Mouse (Mus musculus) heart, embryonic 15.5 days (tissue): ENCODE data around the gene 2210016F16Rik. TPM values are rescaled to one million over a fixed set of nuclear protein-coding genes. Genes with fewer than 3 reads are reported as not detected.
"Not testable (repeated sequence)": the region's sequence is repeated elsewhere in the genome, so short reads cannot be mapped to it uniquely, and the experiment has no call there.

ENCODE experiments used
- ATAC-seq: fragments of 200-750 bp; cut with Nextera tagmentation; replicated peaks from 2 replicates; pipeline ENCODE4 v1.8.0; 2017; ENCODE audit warnings: low read depth, moderate TSS enrichment; ENCODE audit not compliant: insufficient number of reproducible peaks, insufficient read depth, low FRiP score
- H3K27ac ChIP-seq: fragments of 300-500 bp; sonication (generic); 2 replicates; pipeline ENCODE4 v1.5.1; 2015; ENCODE audit warnings: mild to moderate bottlenecking, inconsistent platforms
- H3K27me3 ChIP-seq: fragments of 300-500 bp; sonication (generic); 2 replicates; pipeline ENCODE4 v1.6.1; 2015; ENCODE audit warnings: inconsistent platforms
- H3K36me3 ChIP-seq: fragments of 300-500 bp; sonication (generic); 2 replicates; pipeline ENCODE4 v1.6.1; 2015; ENCODE audit warnings: mild to moderate bottlenecking, inconsistent platforms
- H3K4me1 ChIP-seq: fragments of 300-500 bp; sonication (generic); replicated peaks from 2 replicates; pipeline ENCODE4 v1.6.1; 2015; ENCODE audit warnings: inconsistent platforms
- H3K4me2 ChIP-seq: fragments of 300-500 bp; sonication (generic); 2 replicates; pipeline ENCODE4 v1.6.1; 2015; ENCODE audit warnings: inconsistent platforms, mild to moderate bottlenecking, moderate library complexity
- H3K4me3 ChIP-seq: fragments of 300-500 bp; sonication (generic); 2 replicates; pipeline ENCODE4 v1.5.1; 2015; ENCODE audit warnings: mild to moderate bottlenecking, inconsistent platforms
- H3K9ac ChIP-seq: fragments of 300-500 bp; sonication (generic); 2 replicates; pipeline ENCODE4 v1.6.1; 2015; ENCODE audit warnings: mild to moderate bottlenecking, inconsistent platforms
- H3K9me3 ChIP-seq: fragments of 300-500 bp; sonication (generic); replicated peaks from 2 replicates; pipeline ENCODE4 v1.6.1; 2016; ENCODE audit warnings: inconsistent platforms
- WGBS: fragments of 180-500 bp; shearing (Covaris S2); methylation state at CpG from one replicate; pipeline ENCODE4 v1.1.7; 2015; ENCODE audit warnings: mixed read lengths; 5-methylcytosine and 5-hydroxymethylcytosine counted together
- polyA plus RNA-seq: library from polyadenylated mRNA; unstranded; fragments of >200 nt; fragmentation: Nextera tagmentation; extraction: Ambion mirVana; gene quantifications from 2 replicates; pipeline ENCODE4 v1.2.1, GENCODE M21; 2015

The 2210016F16Rik gene
- polyA plus RNA-seq, 1 experiment from 2014 or later, result 26.3 TPM

DNA sequence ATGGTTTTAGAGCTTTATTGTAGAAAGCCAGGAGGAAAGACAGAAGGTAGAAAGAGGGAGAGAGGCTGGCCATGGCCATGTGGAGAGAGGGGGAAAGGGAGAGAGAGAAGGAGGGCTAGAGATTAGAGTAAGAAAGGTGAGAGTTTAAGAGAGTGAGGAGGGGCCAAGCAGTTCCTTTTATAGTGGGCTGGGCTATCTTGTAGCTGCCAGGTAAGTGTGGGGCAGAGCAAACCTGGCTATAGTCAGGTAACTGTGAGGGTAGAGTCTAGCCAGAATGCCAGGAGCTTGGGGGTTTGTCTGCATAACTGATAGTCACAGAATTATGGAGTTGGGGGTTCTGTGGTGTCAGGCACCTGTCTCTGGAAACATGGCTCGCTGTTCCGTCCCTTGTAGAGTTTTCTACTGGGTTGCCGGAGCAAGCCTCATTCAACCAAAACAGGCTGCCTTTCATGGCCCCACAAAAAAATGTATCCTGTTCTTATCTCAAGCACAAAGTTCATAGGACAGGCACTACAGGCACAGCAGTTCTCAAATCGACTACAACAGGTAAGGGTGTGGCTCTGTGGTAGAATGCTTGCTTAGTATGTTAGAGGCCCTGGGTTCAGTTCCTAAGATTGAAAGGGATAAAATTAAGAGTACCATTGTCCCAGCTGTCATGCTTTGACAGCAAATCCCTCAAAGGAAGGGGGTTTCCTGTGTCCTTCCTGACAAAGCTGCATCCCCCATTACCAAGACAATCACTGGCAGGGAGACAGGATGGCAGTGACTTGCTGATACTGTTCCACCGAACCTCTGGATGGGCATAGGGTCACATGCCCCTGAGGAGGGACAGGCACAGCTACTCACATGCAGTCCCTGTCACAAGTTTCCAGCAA lies 12.5 kb downstream of the 2210016F16Rik start:
- Histone ChIP-seq H3K4me2 (no peak overlapping the region), H3K4me1 (no peaks in the 10 kb centered on the region), H3K27me3 (no peaks in the 10 kb centered on the region), H3K27ac (no peak overlapping the region), H3K36me3 (no peaks in the 10 kb centered on the region), H3K4me3 (no peak overlapping the region), H3K9ac (no peak overlapping the region), H3K9me3 (no peaks in the 10 kb centered on the region)
- 73% methylated on average over 5 of the region's 5 CpGs for whole genome bisulfite sequencing
- ATAC-seq, result no peak

DNA sequence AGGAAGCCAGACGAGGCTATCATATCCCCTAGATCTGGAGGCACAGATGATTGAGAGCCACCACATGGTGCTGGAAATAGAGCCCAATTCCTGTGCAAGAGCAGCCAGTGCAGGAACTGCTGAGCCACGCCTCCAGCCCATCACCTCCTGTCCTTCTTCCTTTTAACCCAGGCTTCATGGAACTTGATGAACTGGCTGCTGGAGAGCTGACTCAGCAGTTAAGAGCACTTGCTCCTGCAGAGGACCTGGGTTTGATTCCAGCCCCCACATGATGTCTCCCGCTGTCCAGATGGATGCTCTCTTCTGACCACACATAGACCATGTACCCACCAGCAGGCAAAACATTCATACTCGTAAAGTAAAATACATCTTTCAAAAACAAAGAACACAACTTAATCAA lies 16.2 kb downstream of the 2210016F16Rik start:
- WGBS, result 56% methylated on average over 4 of the region's 4 CpGs
- H3K4me3 ChIP-seq, result no peak overlapping the region
- H3K36me3 ChIP-seq, result no peaks in the 10 kb centered on the region
- H3K27ac ChIP-seq, result no peak overlapping the region
- H3K4me2 ChIP-seq, result no peak overlapping the region
- H3K9ac ChIP-seq, result no peak overlapping the region
- H3K4me1 ChIP-seq, result no peaks in the 10 kb centered on the region
- ATAC-seq, result no peak
- no peaks in the 10 kb centered on the region for H3K9me3 ChIP-seq
- H3K27me3 ChIP-seq, result no peaks in the 10 kb centered on the region

DNA sequence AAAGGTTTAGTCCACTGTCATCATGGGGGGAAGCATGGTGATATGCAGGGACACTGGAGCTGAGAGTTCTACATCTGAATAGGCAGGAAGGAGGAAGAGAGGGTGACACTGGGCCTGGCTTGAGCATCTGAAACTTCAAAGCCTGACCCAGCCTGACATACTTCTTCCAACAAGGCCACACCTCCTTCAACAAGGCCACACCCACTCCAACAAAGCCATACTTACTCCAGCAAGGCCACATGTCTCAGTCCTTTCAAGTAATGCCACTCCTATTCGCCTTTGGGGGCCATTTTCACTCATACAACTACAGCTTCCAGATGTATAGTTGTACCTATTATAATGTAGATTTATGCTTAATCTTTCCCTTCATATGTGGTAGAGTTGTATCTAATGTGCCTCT lies 17.4 kb downstream of the 2210016F16Rik start:
- no peaks in the 10 kb centered on the region for H3K27me3 ChIP-seq
- WGBS, result 63% methylated on average over 1 of the region's 1 CpGs
- no peak for ATAC-seq
- no peak overlapping the region for H3K9ac ChIP-seq
- H3K4me1 ChIP-seq, result no peaks in the 10 kb centered on the region
- no peak overlapping the region for H3K27ac ChIP-seq
- H3K4me2 ChIP-seq, result no peak overlapping the region
- H3K36me3 ChIP-seq, result no peaks in the 10 kb centered on the region
- no peaks in the 10 kb centered on the region for H3K9me3 ChIP-seq
- no peak overlapping the region for H3K4me3 ChIP-seq

DNA sequence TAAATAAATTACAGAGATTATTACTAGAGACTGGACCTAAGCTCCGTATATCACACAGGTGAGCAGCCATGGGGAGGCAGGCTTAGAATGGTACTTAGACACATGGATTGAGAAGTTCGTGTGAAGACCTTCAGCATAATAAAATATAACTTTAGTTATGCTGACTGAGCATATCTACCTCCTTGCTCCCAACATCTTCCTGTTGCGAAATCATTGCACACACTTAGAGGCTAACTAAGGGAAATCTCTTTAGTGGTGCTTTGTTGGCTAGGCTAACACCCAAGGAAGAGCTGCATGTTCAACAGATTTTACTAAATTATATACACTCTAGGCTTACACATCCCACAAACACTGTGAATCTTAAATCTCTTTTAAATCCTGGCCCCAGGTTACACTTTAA lies 18.7 kb downstream of the 2210016F16Rik start:
- WGBS, result 90% methylated on average over 3 of the region's 3 CpGs
- no peak overlapping the region for H3K27ac ChIP-seq
- H3K9me3 ChIP-seq, result no peaks in the 10 kb centered on the region
- H3K4me1 ChIP-seq, result no peaks in the 10 kb centered on the region
- no peaks in the 10 kb centered on the region for H3K36me3 ChIP-seq
- no peak overlapping the region for H3K4me2 ChIP-seq
- ATAC-seq, result no peak
- no peak overlapping the region for H3K9ac ChIP-seq
- no peaks in the 10 kb centered on the region for H3K27me3 ChIP-seq
- H3K4me3 ChIP-seq, result no peak overlapping the region

DNA sequence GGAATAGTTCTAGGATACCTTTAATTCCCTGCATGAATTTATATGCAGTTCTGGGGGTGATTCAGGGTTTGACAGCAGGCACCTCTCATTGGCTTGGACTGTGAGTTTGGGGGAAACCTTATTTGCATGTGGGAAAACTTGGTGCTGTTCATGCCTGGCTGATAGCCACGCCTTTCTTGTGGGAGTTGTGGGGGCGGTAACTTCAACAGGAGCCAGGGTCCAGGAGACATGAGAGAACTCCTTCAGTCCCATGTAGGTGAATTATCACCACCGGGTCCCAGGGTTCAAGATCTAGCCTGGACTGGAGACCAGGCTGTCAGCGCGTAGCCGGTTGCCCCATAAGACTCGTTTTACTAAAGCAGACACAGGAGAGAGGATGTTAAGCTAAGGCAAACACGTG lies 19.8 kb downstream of the 2210016F16Rik start:
- not testable (repeated sequence) for H3K4me1 ChIP-seq, H3K27ac ChIP-seq
- WGBS, result 76% methylated on average over 8 of the region's 8 CpGs

DNA sequence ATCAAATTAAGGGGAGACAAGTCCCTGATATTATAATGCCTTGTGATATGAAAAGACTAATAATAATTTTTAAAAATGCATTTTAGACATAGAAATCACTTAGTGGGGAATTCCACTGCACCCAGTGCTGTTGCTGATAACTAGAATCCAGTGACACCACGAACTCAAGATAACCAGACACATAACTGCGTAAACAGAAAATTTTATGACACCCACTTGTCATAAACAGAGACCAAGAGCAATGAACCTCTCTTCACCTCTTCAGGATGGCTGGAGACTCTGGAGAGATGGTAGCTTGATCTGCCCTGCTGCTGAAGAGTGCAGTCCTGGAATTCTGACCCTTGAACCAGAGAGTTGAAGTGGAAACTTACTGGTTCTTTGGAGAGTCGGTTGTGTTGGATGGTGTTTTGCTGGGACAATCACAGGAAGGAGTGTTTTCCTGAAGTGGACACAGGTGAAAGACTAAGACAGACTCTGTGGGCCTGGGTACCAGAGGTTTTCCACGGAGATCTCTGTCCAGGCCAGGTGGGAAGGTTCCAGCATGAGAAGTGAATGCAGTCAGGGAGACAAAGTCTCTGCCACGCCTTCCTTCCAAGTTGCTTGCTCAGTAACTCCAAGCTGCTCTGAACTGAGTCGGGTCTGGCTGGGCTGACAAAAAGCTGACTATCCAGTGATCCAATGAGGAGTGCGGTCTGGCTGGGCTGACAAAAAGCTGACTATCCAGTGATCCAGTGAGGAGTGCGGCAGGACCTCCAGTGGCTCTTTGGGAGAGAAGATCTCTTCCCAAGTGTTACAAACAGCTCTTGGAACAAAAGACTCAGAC lies 20.5 kb downstream of the 2210016F16Rik start:
- 73% methylated on average over 8 of the region's 8 CpGs for WGBS
- no peaks in the 10 kb centered on the region for H3K27me3 ChIP-seq
- H3K9me3 ChIP-seq, result no peaks in the 10 kb centered on the region
- H3K4me3 ChIP-seq, result no peak overlapping the region
- H3K4me2 ChIP-seq, result no peak overlapping the region
- H3K9ac ChIP-seq, result no peak overlapping the region
- H3K27ac ChIP-seq, result no peak overlapping the region
- H3K4me1 ChIP-seq, result no peaks in the 10 kb centered on the region
- no peak for ATAC-seq
- no peaks in the 10 kb centered on the region for H3K36me3 ChIP-seq

More for the DNA sequence above, 19.8 kb downstream of the 2210016F16Rik start:
- not testable (repeated sequence) for H3K9ac ChIP-seq, H3K4me2 ChIP-seq, H3K27me3 ChIP-seq, H3K9me3 ChIP-seq, H3K4me3 ChIP-seq, ATAC-seq, H3K36me3 ChIP-seq

DNA sequence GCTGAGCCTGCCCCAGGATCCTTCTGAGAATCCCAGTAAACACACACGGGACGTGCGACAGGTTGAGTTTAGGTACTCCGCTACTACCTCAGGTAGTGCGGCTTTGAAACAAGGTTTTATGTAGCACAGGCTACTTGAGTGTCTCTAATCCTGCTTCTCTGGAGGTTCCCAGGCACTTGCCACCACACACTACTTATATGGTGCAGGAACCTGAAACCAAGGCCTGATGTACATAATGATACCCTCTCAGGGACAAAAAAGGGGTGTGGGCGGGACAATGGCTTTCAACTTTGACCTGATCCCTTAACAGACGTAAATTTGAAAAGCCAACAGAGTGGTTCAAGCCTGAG lies 25.7 kb downstream of the 2210016F16Rik start:
- Histone ChIP-seq H3K27ac (0 out of 2 replicates have a peak overlapping the region, but pooled peaks have one; percentile 13), H3K27me3 (no peaks in the 10 kb centered on the region; the same call in 1 of the 2 replicates), H3K9ac (peak overlapping the region; percentile 36; the same call in 1 of the 2 replicates), H3K4me1 (peaks cover 8% of the 10 kb centered on the region), H3K36me3 (no peaks in the 10 kb centered on the region), H3K4me3 (peak overlapping the region; percentile 78), H3K9me3 (no peaks in the 10 kb centered on the region), H3K4me2 (peak overlapping the region; percentile 99)
- ATAC-seq, result peak; percentile 40
- 6% methylated on average over 7 of the region's 7 CpGs for WGBS

DNA sequence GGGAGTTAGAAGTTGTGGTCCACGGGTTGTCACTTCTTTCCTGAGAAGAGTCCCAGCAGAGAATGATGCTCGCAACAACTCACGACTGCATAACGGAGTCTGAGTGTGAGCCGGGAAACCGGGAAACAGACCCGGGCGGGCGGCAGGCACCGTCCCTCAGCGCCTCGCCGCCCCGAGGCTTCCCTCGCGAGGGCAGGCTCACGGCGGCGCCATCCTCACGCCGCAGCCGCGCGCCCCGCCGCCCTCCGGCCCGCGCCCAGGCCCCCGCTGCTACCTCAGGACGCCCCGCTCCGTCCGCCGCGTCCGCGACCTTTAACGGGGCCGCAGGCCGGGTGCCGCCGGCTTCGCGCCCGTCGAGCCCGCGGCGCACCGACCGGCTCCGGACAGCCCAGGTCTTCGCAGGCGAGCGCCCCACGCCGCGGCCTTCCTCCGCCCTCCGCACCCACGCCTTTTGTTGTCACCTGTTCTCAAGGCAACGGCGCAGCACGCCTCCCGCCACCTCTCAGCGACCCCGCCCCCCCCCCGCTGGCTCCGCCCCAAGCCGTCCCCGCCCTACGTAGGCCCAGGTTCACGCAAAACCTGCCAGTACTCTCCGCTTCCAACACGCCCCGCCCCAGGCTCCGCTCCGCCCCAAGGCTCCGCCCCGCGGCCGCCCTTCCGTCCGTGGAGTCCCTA lies 26.3 kb downstream of the 2210016F16Rik start, which contains the start of gene Kif27:
Kif27 (minus strand) TSS at position 494 of the 675 bp plus-strand sequence.
- Histone ChIP-seq H3K9me3 (no peaks in the 10 kb centered on the region), H3K4me1 (peaks cover 8% of the 10 kb centered on the region), H3K27ac (0 out of 2 replicates have a peak within 1 kb of the TSS, but pooled peaks have one; percentile 13), H3K27me3 (no peaks in the 10 kb centered on the region; the same call in 1 of the 2 replicates), H3K9ac (peak within 1 kb of the TSS; percentile 72), H3K36me3 (no peaks in the 10 kb centered on the region), H3K4me2 (peak within 1 kb of the TSS; percentile 99), H3K4me3 (peak within 1 kb of the TSS; percentile 78)
- ATAC-seq, result peak; percentile 98
- WGBS, result under 1% methylated on average over 82 of the region's 85 CpGs

DNA sequence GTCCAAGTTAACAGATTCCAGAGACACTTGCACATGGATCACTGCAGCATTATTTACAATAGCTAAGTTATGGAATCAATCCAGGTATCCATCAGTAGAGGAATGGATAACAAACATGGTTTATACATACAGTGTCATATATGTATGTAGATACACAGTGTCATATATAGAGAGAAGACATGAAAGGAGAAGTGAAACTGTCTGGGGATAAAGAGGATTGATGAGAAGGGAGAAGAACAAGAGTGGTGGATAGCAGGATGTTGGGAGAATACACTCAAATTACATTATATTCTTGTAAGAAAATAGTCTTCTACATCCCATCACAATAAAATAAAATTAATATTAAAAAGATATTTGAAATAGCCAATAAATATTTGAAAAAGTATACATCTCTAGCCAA lies 32.0 kb downstream of the 2210016F16Rik start:
- H3K36me3 ChIP-seq, result no peaks in the 10 kb centered on the region
- H3K27me3 ChIP-seq, result no peaks in the 10 kb centered on the region; the same call in 1 of the 2 replicates
- ATAC-seq, result no peak
- no peaks in the 10 kb centered on the region for H3K4me1 ChIP-seq
- no peak overlapping the region for H3K27ac ChIP-seq
- H3K4me3 ChIP-seq, result no peak overlapping the region
- H3K9me3 ChIP-seq, result no peaks in the 10 kb centered on the region
- no peak overlapping the region for H3K9ac ChIP-seq
- no peak overlapping the region for H3K4me2 ChIP-seq

DNA sequence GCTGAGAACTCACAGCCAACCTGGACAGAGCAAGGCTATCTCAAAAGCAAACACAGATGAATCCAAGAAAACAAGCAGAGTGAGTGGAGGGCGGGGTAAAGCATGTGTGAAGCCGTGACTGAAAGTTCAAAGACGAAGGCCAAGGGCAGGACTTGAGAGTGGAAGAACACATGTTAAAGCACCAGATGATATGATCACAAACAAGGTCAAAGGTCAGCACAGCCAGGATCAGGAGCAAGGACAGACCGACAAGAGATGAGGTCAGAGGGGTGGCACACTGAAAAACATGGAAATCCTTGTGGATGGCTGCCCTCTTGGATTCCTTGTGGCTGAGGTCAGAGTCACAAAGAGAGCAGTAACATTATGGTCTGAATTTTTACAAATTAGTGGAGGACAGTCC lies 34.4 kb downstream of the 2210016F16Rik start:
- Histone ChIP-seq H3K4me1 (no peaks in the 10 kb centered on the region), H3K4me3 (no peak overlapping the region), H3K27me3 (no peaks in the 10 kb centered on the region), H3K9me3 (no peaks in the 10 kb centered on the region), H3K36me3 (no peaks in the 10 kb centered on the region), H3K27ac (no peak overlapping the region), H3K9ac (no peak overlapping the region), H3K4me2 (no peak overlapping the region)
- 42% methylated on average over 4 of the region's 4 CpGs for WGBS
- no peak for ATAC-seq

DNA sequence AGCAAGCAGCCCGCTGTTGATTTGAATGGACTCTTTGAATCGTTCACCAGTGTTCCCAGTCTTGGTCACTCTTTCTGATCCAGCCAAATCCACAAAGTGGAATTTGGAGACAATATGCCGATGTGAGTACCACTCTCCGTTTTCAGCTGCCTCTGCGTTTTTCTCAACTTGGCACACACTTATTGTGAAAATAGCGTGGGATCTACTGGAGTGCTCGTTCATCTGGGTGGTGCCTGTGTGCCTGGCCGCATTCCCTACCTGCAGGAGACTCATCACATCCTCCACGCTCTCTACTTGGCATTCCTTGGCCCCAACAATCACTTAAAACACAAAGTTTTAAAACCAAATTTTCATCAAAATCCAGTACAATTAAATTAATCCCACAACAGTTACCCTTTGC lies 40.5 kb downstream of the 2210016F16Rik start:
- H3K27ac ChIP-seq, result no peak overlapping the region
- H3K36me3 ChIP-seq, result no peaks in the 10 kb centered on the region
- no peaks in the 10 kb centered on the region for H3K27me3 ChIP-seq
- H3K4me3 ChIP-seq, result no peak overlapping the region
- no peak overlapping the region for H3K9ac ChIP-seq
- H3K4me1 ChIP-seq, result no peaks in the 10 kb centered on the region
- H3K9me3 ChIP-seq, result no peaks in the 10 kb centered on the region
- no peak overlapping the region for H3K4me2 ChIP-seq
- WGBS, result 73% methylated on average over 9 of the region's 9 CpGs
- no peak for ATAC-seq
